Mouse (Mus musculus) thymus, adult 2 months (tissue): ENCODE results near the gene Barhl1. TPM values are rescaled to one million over a fixed set of nuclear protein-coding genes. Genes with fewer than 3 reads are reported as not detected.

Source experiments
- DNase-seq: peaks from one replicate; pipeline ENCODE4 v3.0.0; 2021
- H3K27ac ChIP-seq: fragments of 200-500 bp; 2 replicates; pipeline ENCODE4 v1.5.1; 2012; ENCODE audit warnings: low read length, control low read depth; ENCODE audit not compliant: control insufficient read depth, insufficient read depth
- H3K27me3 ChIP-seq: fragments of 200-500 bp; 2 replicates; pipeline ENCODE4 v1.6.1; 2012; ENCODE audit warnings: mild to moderate bottlenecking, low read length, moderate library complexity, mixed read lengths; ENCODE audit not compliant: control insufficient read depth, insufficient read depth
- H3K36me3 ChIP-seq: fragments of 200-500 bp; 2 replicates; pipeline ENCODE4 v1.6.1; 2012; ENCODE audit warnings: mild to moderate bottlenecking, low read length, moderate library complexity; ENCODE audit not compliant: control insufficient read depth, insufficient read depth
- H3K4me1 ChIP-seq: fragments of 200-500 bp; replicated peaks from 2 replicates; pipeline ENCODE4 v1.6.1; 2012; ENCODE audit warnings: low read length; ENCODE audit not compliant: control insufficient read depth, insufficient read depth
- H3K4me3 ChIP-seq: fragments of 200-500 bp; 2 replicates; pipeline ENCODE4 v1.5.1; 2012; ENCODE audit warnings: mild to moderate bottlenecking, low read length, control low read depth, moderate library complexity; ENCODE audit not compliant: control insufficient read depth, insufficient read depth
- CTCF ChIP-seq: fragments of 200-500 bp; IDR thresholded peaks from 2 replicates; pipeline ENCODE4 v1.5.1; 2012; ENCODE audit warnings: mild to moderate bottlenecking, control low read depth, low read length, moderate library complexity, borderline replicate concordance; ENCODE audit not compliant: control insufficient read depth, poor library complexity, insufficient read depth; ENCODE audit errors: extremely low read depth
- POLR2A ChIP-seq: fragments of 200-500 bp; IDR thresholded peaks from 2 replicates; pipeline ENCODE4 v1.6.1; 2012; ENCODE audit warnings: mild to moderate bottlenecking, low read length, control low read depth, moderate library complexity; ENCODE audit not compliant: control insufficient read depth, poor library complexity, insufficient read depth; ENCODE audit errors: extremely low read depth
- WGBS: fragments of 180-500 bp; shearing (Covaris S2); methylation state at CpG from one replicate; pipeline ENCODE4 v1.1.7; 2018; 5-methylcytosine and 5-hydroxymethylcytosine counted together
- polyA plus RNA-seq: library from polyadenylated mRNA; depleted of rRNA; stranded (reverse); fragments of >200 nt; gene quantifications from 2 replicates; pipeline ENCODE4 v1.2.3, GENCODE M21; 2012

The Barhl1 gene
- polyA plus RNA-seq, 1 experiment, result 0.13 TPM

GRCm38 (mm10) chr2:28907691-28908388 is 8.6 kb downstream of the Barhl1 start:
- peaks cover 21% of the 10 kb centered on the region for H3K27me3 ChIP-seq
- WGBS, result 39% methylated on average over 10 of the region's 10 CpGs
- H3K4me3 ChIP-seq, result no peak overlapping the region
- no peaks in the 10 kb centered on the region for H3K4me1 ChIP-seq
- TF ChIP-seq CTCF, result no peak
- DNase-seq, result no peak
- H3K27ac ChIP-seq, result no peak overlapping the region
- H3K36me3 ChIP-seq, result no peaks in the 10 kb centered on the region; the same call in 1 of the 2 replicates

GRCm38 (mm10) chr2:28905561-28905960 is 10.9 kb downstream of the Barhl1 start:
- DNase-seq, result no peak
- H3K27ac ChIP-seq, result no peak overlapping the region
- 83% methylated on average over 4 of the region's 4 CpGs for WGBS
- no peak overlapping the region for H3K4me3 ChIP-seq
- H3K27me3 ChIP-seq, result peaks cover 13% of the 10 kb centered on the region
- no peaks in the 10 kb centered on the region; the same call in 1 of the 2 replicates for H3K36me3 ChIP-seq
- H3K4me1 ChIP-seq, result no peaks in the 10 kb centered on the region
- TF ChIP-seq CTCF, result no peak
- no peak for TF ChIP-seq POLR2A

- Histone ChIP-seq H3K27ac (no peak overlapping the region), H3K4me3 (no peak overlapping the region), H3K27me3 (peaks cover 8% of the 10 kb centered on the region), H3K4me1 (no peaks in the 10 kb centered on the region), H3K36me3 (no peaks in the 10 kb centered on the region; the same call in 1 of the 2 replicates)
- DNase-seq, result no peak
- TF ChIP-seq POLR2A (no peak), CTCF (no peak)
- WGBS, result 98% methylated on average over 9 of the region's 9 CpGs
Observed at GRCm38 (mm10) chr2:28904786-28905185, 11.7 kb downstream of the Barhl1 start.

GRCm38 (mm10) chr2:28903871-28904270 is 12.6 kb downstream of the Barhl1 start:
- H3K27ac ChIP-seq, result no peak overlapping the region
- no peak overlapping the region for H3K4me3 ChIP-seq
- H3K36me3 ChIP-seq, result no peaks in the 10 kb centered on the region; the same call in 1 of the 2 replicates
- H3K4me1 ChIP-seq, result no peaks in the 10 kb centered on the region
- peaks cover 3% of the 10 kb centered on the region; the same call in 1 of the 2 replicates for H3K27me3 ChIP-seq
- no peak for DNase-seq
- WGBS, result 94% methylated on average over 5 of the region's 5 CpGs
- no peak for TF ChIP-seq CTCF
- TF ChIP-seq POLR2A, result no peak

- H3K27me3 ChIP-seq, result no peaks in the 10 kb centered on the region; the same call in 1 of the 2 replicates
- no peak for DNase-seq
- TF ChIP-seq CTCF (no peak), POLR2A (no peak)
- no peak overlapping the region for H3K4me3 ChIP-seq
- 98% methylated on average over 8 of the region's 8 CpGs for WGBS
- H3K4me1 ChIP-seq, result no peaks in the 10 kb centered on the region
- H3K27ac ChIP-seq, result no peak overlapping the region
- no peaks in the 10 kb centered on the region; the same call in 1 of the 2 replicates for H3K36me3 ChIP-seq
Observed at GRCm38 (mm10) chr2:28902291-28902690, 14.2 kb downstream of the Barhl1 start.

GRCm38 (mm10) chr2:28897340-28897899 is 19.0 kb downstream of the Barhl1 start:
- no peak overlapping the region for H3K4me3 ChIP-seq
- no peaks in the 10 kb centered on the region for H3K27me3 ChIP-seq
- TF ChIP-seq CTCF, result no peak
- TF ChIP-seq POLR2A, result no peak
- no peaks in the 10 kb centered on the region for H3K4me1 ChIP-seq
- no peak overlapping the region for H3K27ac ChIP-seq
- 97% methylated on average over 4 of the region's 4 CpGs for WGBS
- no peak for DNase-seq
- no peaks in the 10 kb centered on the region for H3K36me3 ChIP-seq

GRCm38 (mm10) chr2:28895876-28896275 is 20.6 kb downstream of the Barhl1 start:
- Histone ChIP-seq H3K27me3 (no peaks in the 10 kb centered on the region), H3K27ac (no peak overlapping the region), H3K36me3 (no peaks in the 10 kb centered on the region), H3K4me3 (no peak overlapping the region), H3K4me1 (no peaks in the 10 kb centered on the region)
- no peak for TF ChIP-seq POLR2A
- no peak for TF ChIP-seq CTCF
- DNase-seq, result no peak
- WGBS, result 96% methylated on average over 7 of the region's 7 CpGs
